Mouse (Mus musculus): ENCODE measurements around the gene Usp49. TPM values are rescaled to one million over a fixed set of nuclear protein-coding genes. Genes with fewer than 3 reads are reported as not detected.
"Not testable (repeated sequence)": the region's sequence is repeated elsewhere in the genome, so short reads cannot be mapped to it uniquely, and the experiment has no call there.

Usp49 gene
- polyA plus RNA-seq, 1 experiment: 8.8 TPM

DNA sequence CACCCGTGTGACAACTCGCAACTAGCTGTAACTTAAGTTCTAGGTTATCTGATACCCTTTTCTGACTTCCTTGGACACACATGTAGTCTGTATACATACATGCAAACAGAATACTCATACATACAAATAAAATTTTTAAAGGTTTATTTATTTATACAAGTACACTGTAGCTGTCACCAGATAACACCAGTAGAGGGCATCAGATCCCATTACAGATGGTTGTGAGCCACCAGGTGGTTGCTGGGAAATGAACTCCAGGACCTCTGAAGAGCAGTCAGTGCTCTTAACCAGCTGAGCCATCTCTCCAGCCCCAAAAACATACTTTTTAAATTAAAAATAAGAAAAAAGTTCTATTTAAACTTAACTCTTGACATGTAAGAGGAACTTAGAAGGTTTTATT is 12.5 kb downstream of the Usp49 start:
- no peak overlapping the region for H3K4me3 ChIP-seq (ENCODE audit: insufficient read depth, low read length)
- H3K27ac ChIP-seq (ENCODE audit: insufficient read depth, low read length): no peak overlapping the region
- TF ChIP-seq CTCF (IDR thresholded peaks at IDR 0.05; ENCODE audit: borderline replicate concordance, insufficient read depth, low read length) (no peak), POLR2A (IDR thresholded peaks at IDR 0.05; ENCODE audit: low read depth, low read length) (no peak)
- peaks cover 9% of the 10 kb centered on the region for H3K4me1 ChIP-seq (ENCODE audit: control insufficient read depth, insufficient read depth, low read length)

DNA sequence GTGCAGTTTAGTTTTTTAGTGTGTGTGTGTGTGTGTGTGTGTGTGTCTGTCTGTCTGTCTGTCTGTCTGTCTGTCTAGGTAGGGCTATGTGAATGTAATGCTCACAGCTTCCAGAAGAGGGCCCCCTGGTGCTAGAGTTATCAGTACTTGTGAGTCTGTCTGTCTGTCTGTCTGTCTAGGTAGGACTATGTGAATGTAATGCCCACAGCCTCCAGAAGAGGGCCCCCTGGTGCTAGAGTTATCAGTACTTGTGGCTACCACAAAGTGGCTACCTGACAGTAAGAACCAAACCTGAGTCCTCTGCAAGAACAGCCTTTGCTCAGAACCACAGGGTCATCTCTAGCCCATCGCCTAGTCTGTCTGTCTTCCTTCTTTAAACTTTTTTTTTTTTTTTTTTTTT is 16.2 kb downstream of the Usp49 start:
- TF ChIP-seq POLR2A (IDR thresholded peaks at IDR 0.05; ENCODE audit: low read depth, low read length) (no peak), CTCF (IDR thresholded peaks at IDR 0.05; ENCODE audit: borderline replicate concordance, insufficient read depth, low read length) (0 out of 2 replicates have a peak, but pooled peaks have one; percentile 0)

DNA sequence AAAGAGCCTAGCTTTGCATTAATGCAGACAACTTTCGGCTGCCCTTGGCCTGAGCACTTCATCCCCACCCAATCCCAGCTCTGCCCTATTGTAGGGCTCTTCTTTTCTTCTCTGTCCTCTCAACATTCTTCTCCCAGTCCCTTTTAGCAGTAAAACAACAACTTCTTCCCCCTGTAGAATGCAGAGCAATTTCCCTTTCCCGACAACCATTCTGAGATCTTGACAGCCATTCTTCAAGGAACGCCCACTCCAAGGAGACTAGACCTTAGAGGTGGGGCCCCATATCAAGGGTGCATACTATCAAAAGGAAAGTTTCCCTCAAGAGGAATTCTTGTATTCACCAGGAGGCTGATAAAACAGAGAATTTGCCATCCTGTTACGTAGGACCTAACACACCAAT is 18.5 kb downstream of the Usp49 start:
- Histone ChIP-seq H3K4me3 (ENCODE audit: insufficient read depth, low read length) (no peak overlapping the region), H3K4me1 (ENCODE audit: control insufficient read depth, insufficient read depth, low read length) (peaks cover 18% of the 10 kb centered on the region), H3K27ac (ENCODE audit: insufficient read depth, low read length) (peak overlapping the region; percentile 34; the same call in 1 of the 2 replicates)
- TF ChIP-seq POLR2A (IDR thresholded peaks at IDR 0.05; ENCODE audit: low read depth, low read length) (no peak), CTCF (IDR thresholded peaks at IDR 0.05; ENCODE audit: borderline replicate concordance, insufficient read depth, low read length) (no peak)

More for the DNA sequence above, 16.2 kb downstream of the Usp49 start:
- Histone ChIP-seq H3K4me1 (ENCODE audit: control insufficient read depth, insufficient read depth, low read length) (peaks cover 18% of the 10 kb centered on the region), H3K27ac (ENCODE audit: insufficient read depth, low read length) (peak overlapping the region; percentile 45; the same call in 1 of the 2 replicates), H3K4me3 (ENCODE audit: insufficient read depth, low read length) (no peak overlapping the region)

DNA sequence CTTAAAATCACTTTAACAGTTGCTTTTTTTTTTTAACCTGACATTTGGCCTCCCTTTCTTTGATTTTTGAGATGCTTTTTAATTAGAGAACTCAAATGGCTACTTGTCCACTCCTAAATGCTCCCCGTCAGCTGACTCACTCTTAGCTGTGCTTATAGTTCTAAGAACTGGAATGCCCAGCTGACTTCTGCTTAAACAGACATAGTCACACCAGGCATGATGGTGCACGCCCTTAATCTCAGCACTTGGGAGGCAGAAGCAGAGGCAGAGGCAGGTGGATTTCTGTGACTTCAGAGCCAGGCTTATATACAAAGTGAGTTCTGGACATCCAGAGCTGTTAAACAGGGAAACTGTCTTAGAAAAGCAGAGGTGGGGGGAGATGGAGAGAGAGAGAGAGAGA is 21.5 kb downstream of the Usp49 start:
- no peak for TF ChIP-seq POLR2A (IDR thresholded peaks at IDR 0.05; ENCODE audit: low read depth, low read length)
- no peak for TF ChIP-seq CTCF (IDR thresholded peaks at IDR 0.05; ENCODE audit: borderline replicate concordance, insufficient read depth, low read length)
- peaks cover 15% of the 10 kb centered on the region for H3K4me1 ChIP-seq (ENCODE audit: control insufficient read depth, insufficient read depth, low read length)
- H3K27ac ChIP-seq (ENCODE audit: insufficient read depth, low read length): no peak overlapping the region
- H3K4me3 ChIP-seq (ENCODE audit: insufficient read depth, low read length): no peak overlapping the region

DNA sequence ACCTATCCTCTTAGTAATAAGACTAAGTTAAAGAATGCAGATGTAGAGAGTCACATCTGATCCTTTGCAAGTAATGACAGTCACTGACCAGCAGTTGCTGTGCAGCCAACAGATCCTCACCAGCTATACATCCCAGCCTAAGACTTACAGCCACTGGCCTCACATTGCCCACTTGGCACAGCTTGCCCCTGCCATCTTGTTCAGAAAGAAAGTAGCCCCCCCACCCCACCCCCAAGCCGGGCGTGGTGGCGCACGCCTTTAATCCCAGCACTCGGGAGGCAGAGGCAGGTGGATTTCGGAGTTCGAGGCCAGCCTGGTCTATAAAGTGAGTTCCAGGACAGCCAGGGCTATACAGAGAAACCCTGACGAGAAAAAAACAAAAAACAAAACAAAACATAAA is 23.9 kb downstream of the Usp49 start:
- H3K27ac ChIP-seq (ENCODE audit: insufficient read depth, low read length); H3K4me3 ChIP-seq (ENCODE audit: insufficient read depth, low read length); H3K4me1 ChIP-seq (ENCODE audit: control insufficient read depth, insufficient read depth, low read length): not testable (repeated sequence)

DNA sequence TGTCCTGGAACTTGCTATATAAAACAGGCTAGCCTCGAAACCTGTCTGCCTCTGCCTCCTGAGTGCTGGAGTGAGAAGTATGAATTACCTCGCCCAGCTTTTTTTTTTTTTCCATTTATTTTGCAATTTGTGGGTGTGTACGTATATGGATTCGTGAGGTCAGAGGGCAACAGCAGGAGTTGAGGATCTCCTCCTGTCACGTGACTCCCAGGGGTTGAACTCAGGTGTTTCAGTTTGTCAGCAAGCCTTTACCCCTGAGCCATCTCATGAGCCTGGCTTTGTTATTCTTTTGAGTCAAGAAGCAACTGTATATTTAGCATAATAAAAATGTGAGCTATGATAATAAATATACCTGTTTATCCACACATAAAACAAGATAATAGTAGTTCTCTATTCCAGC is 25.2 kb downstream of the Usp49 start:
- H3K4me1 ChIP-seq (ENCODE audit: control insufficient read depth, insufficient read depth, low read length): no peaks in the 10 kb centered on the region
- H3K27ac ChIP-seq (ENCODE audit: insufficient read depth, low read length): no peak overlapping the region
- no peak overlapping the region for H3K4me3 ChIP-seq (ENCODE audit: insufficient read depth, low read length)
- TF ChIP-seq POLR2A (IDR thresholded peaks at IDR 0.05; ENCODE audit: low read depth, low read length) (no peak), CTCF (IDR thresholded peaks at IDR 0.05; ENCODE audit: borderline replicate concordance, insufficient read depth, low read length) (no peak)

DNA sequence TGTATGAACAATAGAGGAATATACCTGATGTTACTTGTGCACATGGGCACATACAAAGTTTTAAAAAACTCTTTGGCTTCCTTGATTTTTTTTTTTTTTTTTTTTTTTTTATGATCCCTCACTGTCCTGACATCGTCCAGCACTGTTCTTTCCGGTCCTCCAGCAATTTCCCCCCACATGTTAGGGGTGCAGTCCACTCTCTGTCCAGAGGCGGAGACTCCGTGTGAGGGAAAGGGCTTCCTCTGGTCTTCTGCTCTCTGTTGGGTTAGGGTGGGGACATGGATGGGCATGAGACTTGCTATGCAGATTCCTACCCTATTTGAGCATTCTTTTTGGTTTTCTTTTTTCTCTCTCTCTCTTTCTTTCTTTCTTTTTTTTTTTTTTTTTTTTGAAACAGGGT is 27.4 kb downstream of the Usp49 start:
- Histone ChIP-seq H3K27ac (ENCODE audit: insufficient read depth, low read length) (no peak overlapping the region), H3K4me3 (ENCODE audit: insufficient read depth, low read length) (no peak overlapping the region), H3K4me1 (ENCODE audit: control insufficient read depth, insufficient read depth, low read length) (no peaks in the 10 kb centered on the region)
- no peak for TF ChIP-seq POLR2A (IDR thresholded peaks at IDR 0.05; ENCODE audit: low read depth, low read length)
- TF ChIP-seq CTCF (IDR thresholded peaks at IDR 0.05; ENCODE audit: borderline replicate concordance, insufficient read depth, low read length): no peak

DNA sequence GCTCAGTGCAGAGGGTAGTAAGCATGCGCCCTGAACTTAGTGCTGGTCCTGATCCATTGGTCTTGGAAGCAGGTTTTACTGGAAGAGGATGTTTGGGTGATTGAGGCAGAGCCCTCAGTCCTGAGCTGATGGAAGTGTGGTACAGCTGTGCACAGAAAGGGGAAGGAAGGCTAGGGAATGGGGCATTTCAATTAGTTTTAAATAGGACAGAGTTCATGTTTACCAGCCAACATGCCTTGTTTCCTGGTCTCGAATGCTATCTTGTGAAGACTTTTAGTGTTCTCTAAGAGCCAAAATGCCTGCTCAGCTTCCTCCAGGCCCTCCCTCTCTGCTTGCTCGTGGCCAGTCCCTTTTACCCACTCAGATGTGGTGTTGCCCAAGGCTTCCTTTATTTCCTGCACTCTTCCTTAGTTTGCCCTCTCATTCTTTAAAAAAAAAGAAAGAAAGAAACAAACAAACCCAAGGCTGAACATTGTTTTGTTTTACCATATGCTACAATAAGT is 28.3 kb downstream of the Usp49 start:
- TF ChIP-seq POLR2A (IDR thresholded peaks at IDR 0.05; ENCODE audit: low read depth, low read length) (no peak), CTCF (IDR thresholded peaks at IDR 0.05; ENCODE audit: borderline replicate concordance, insufficient read depth, low read length) (no peak)
- Histone ChIP-seq H3K4me1 (ENCODE audit: control insufficient read depth, insufficient read depth, low read length) (no peaks in the 10 kb centered on the region), H3K27ac (ENCODE audit: insufficient read depth, low read length) (no peak overlapping the region), H3K4me3 (ENCODE audit: insufficient read depth, low read length) (no peak overlapping the region)

DNA sequence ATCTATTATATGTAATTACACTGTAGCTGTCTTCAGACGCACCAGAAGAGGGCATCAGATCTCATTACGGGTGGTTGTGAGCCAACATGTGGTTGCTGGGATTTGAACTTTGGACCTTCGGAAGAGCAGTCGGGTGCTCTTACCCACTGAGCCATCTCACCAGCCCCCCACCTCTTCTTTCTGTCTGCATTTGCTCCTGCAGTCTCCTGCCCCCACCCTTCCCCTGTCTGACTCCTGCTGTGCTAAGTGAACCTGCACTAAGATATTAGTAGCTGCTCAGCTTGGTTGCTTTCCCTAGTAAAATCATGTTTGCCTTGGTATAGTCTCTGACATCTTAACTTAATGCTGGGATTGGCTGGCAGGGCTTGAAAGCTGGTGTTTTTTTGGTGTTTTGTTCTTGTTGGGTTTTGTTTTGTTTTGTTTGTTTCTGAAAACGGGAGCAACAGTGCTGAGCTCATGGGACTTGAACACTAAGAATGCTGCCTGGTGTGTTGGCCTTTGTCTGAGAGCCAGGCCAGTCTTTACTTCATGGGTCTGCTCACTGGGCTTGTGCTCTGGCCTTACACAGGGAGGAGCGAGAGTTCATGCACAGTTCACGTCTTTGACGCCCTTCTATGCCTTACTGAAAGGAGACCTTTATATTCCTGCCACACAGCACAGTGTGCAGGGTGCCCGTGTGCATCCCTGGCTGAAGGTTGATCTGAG is 32.7 kb downstream of the Usp49 start:
- Histone ChIP-seq H3K27ac (ENCODE audit: insufficient read depth, low read length) (no peak overlapping the region), H3K4me1 (ENCODE audit: control insufficient read depth, insufficient read depth, low read length) (no peaks in the 10 kb centered on the region), H3K4me3 (ENCODE audit: insufficient read depth, low read length) (no peak overlapping the region)
- no peak for TF ChIP-seq POLR2A (IDR thresholded peaks at IDR 0.05; ENCODE audit: low read depth, low read length)
- no peak for TF ChIP-seq CTCF (IDR thresholded peaks at IDR 0.05; ENCODE audit: borderline replicate concordance, insufficient read depth, low read length)

DNA sequence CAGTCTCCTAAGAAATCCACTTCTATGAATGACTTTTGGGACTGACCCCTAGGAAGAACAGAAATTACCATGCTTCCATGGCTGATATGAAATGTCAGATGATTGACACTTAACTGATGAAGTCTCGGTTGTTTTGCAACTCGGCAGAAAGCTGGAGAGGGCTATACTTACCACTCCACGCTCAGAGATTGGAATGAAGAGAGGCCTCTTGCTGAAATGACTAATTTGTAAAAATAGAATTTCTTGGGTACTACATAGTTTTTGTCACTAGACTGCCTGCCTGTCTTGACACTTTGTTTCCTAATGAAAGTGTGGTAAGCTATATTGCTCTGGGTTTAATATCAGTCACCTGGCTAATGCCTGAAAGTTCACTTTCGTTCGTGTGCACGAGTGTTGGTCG is 34.0 kb downstream of the Usp49 start:
- Histone ChIP-seq H3K4me1 (ENCODE audit: control insufficient read depth, insufficient read depth, low read length) (no peaks in the 10 kb centered on the region), H3K4me3 (ENCODE audit: insufficient read depth, low read length) (no peak overlapping the region), H3K27ac (ENCODE audit: insufficient read depth, low read length) (no peak overlapping the region)
- TF ChIP-seq CTCF (IDR thresholded peaks at IDR 0.05; ENCODE audit: borderline replicate concordance, insufficient read depth, low read length): no peak
- no peak for TF ChIP-seq POLR2A (IDR thresholded peaks at IDR 0.05; ENCODE audit: low read depth, low read length)

All from embryonic fibroblast, embryonic 13.5 days (primary cell).